ENCODE assay signal across 19 mouse cellular contexts in the genomic region with DNA sequence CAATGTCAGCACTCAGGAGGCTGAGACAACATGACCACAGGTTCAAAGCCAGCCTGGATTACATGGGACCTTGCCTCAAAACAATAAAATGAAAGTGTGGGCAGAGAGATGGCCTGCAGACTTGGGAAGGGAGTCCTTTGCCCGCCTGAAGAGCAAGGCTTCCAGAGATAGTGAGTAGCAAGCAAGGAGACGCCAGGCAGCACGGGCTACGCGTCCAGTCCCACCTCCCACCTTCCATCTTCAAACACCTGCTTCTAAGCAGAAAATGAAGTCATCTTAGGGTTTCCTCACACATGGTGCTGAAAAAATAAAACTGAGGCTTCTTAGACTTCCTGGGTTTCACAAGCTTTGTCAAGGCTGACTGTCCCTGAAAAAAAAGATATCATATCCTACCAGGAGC.
"Had no signal": no experiment of that assay in that cellular context is flagged by ENCODE, and none has a peak within 500 bp of the region (broad histone marks: within the 10 kb centered on the region; RNA-seq: fewer than 3 reads in every experiment).

No protein-coding gene starts in this region.

- ATAC-seq: liver, postnatal 0 days; lung, postnatal 0 days; midbrain, embryonic 15.5 days had no signal

- DNase-seq: liver, embryonic 13.5 days; liver, postnatal 0 days; lung, adult 2 months; lung, postnatal 14 days; lung, postnatal 36 days; right cerebral cortex, postnatal 14 days; thymus, adult 18-20 months; thymus, postnatal 14 days; thymus, postnatal 4 days had no signal

- H3K9me3 ChIP-seq: liver, embryonic 13.5 days; liver, embryonic 15.5 days; lung, embryonic 15.5 days; midbrain, embryonic 12.5 days; midbrain, embryonic 15.5 days; neural tube, embryonic 12.5 days; stomach, embryonic 15.5 days had no signal

- H3K27ac ChIP-seq: liver, embryonic 13.5 days; liver, embryonic 15.5 days; lung, embryonic 15.5 days; macrophage; midbrain, embryonic 12.5 days; midbrain, embryonic 15.5 days; neural tube, embryonic 12.5 days; stomach, embryonic 15.5 days; stomach, postnatal 0 days had no signal

- H3K9ac ChIP-seq: liver, embryonic 13.5 days; liver, embryonic 15.5 days; liver, postnatal 0 days; lung, embryonic 15.5 days; midbrain, embryonic 12.5 days; midbrain, embryonic 15.5 days; neural tube, embryonic 12.5 days; stomach, embryonic 15.5 days had no signal

- H3K27me3 ChIP-seq: liver, embryonic 13.5 days; liver, embryonic 15.5 days; lung, embryonic 15.5 days; megakaryocyte, embryonic 14.5 days; midbrain, embryonic 12.5 days; midbrain, embryonic 15.5 days; neural tube, embryonic 12.5 days; stomach, embryonic 15.5 days had no signal

- H3K4me2 ChIP-seq: liver, embryonic 13.5 days; liver, embryonic 15.5 days; lung, embryonic 15.5 days; midbrain, embryonic 12.5 days; midbrain, embryonic 15.5 days; neural tube, embryonic 12.5 days; stomach, embryonic 15.5 days had no signal

- H3K4me1 ChIP-seq: liver, embryonic 13.5 days; liver, embryonic 15.5 days; lung, embryonic 15.5 days; megakaryocyte, embryonic 14.5 days; midbrain, embryonic 12.5 days; midbrain, embryonic 15.5 days; neural tube, embryonic 12.5 days; stomach, embryonic 15.5 days had no signal

- H3K36me3 ChIP-seq: liver, embryonic 13.5 days; liver, embryonic 15.5 days; lung, embryonic 15.5 days; midbrain, embryonic 12.5 days; midbrain, embryonic 15.5 days; neural tube, embryonic 12.5 days; stomach, embryonic 15.5 days had no signal

- H3K4me3 ChIP-seq: liver, embryonic 13.5 days; liver, embryonic 15.5 days; lung, embryonic 15.5 days; megakaryocyte, embryonic 14.5 days; midbrain, embryonic 12.5 days; midbrain, embryonic 15.5 days; neural tube, embryonic 12.5 days; stomach, embryonic 15.5 days had no signal
